Mouse (Mus musculus) cerebellum, adult 9-11 months (tissue): ENCODE data around the gene Cttnbp2nl.

Experiments used
- DNase-seq: peaks from one replicate; pipeline ENCODE4 v3.0.0; 2022

Cttnbp2nl gene

DNA sequence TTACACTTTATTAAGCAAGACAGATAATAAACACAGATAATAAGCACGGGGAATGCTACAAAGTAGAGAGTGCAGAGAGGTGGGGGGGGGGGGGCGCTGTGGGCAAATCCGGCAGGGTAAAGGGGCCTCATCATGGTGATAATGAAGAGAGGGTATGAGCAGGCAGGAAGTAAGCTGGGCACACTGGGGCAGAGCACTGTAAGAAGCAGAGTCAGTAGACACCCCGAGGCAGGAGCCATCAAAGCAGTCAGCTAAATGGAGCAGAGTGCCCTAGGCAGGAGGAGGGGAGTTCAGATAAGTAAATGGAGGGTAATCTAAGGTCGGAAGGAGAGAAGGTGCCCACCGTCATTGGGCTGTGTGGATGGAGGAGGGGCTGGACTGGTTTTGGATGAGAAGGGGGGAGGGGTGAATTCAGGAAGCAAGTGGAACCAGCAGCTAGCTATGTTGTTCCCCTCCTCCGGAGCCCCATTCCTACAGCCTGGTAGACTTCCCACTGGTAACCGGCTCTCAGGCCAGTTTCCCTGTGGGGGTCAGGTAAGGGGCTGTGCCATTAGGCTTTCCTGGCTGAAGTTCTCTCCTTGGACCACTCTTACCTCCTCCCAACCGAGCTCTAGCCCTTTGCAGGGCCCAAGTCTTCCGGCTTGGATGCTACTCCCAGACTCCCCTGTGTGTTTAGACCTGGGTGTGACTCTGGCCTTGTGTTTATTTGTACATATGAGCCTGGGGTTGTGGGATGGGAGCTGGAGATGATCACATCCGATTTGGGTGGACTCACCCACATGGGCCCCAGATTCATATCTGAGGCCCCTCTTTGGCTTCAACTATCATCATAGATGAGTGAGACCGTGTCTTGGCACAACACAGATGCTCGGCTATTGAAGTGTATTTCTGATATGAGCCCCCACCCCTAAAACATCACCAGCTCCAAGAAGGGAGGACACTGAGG, 89.3 kb downstream of the Cttnbp2nl start:
- no peak for DNase-seq

DNA sequence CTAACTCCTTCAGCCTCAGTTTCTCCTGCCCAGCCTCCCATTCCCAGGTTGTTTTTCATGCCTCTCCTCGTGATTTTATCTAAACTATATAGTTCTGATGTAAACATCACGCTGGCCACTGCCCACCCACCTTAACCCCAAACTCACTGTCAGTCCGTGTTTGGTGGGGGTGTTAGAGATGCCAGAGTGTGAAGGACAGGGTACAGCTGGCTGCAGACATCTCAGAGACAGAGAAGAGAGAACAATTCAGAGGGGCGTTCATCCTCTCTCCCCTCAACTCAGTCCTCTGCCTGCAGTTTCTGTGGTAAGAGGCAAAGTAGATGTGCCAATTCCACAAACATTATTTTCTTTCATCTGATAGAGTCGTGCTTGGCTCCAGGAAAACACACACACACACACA, 90.1 kb downstream of the Cttnbp2nl start:
- DNase-seq = no peak

DNA sequence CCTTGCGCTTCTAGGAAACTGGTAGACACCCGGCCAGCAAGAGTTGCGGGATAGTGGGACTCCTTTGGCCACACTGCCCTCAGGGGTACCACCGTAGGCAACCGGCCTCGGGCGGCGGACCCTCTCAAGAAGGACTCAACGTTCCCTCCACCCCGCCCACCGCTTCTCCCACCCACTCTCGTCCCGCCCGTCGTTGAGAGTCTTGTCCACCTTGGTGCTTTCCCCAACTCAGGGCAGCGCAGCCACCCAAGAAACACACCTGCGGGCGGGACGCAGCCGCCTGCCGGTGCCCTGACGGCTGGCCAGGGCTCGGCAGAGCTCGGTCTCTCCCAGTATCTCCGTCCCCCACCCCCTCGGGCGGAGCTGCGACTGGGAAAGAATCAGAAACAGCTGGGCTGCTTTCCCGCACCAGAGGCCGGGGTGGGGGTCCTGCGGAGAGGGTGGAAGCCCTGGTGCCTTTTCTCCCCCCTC, 90.8 kb downstream of the Cttnbp2nl start:
- DNase-seq = no peak

DNA sequence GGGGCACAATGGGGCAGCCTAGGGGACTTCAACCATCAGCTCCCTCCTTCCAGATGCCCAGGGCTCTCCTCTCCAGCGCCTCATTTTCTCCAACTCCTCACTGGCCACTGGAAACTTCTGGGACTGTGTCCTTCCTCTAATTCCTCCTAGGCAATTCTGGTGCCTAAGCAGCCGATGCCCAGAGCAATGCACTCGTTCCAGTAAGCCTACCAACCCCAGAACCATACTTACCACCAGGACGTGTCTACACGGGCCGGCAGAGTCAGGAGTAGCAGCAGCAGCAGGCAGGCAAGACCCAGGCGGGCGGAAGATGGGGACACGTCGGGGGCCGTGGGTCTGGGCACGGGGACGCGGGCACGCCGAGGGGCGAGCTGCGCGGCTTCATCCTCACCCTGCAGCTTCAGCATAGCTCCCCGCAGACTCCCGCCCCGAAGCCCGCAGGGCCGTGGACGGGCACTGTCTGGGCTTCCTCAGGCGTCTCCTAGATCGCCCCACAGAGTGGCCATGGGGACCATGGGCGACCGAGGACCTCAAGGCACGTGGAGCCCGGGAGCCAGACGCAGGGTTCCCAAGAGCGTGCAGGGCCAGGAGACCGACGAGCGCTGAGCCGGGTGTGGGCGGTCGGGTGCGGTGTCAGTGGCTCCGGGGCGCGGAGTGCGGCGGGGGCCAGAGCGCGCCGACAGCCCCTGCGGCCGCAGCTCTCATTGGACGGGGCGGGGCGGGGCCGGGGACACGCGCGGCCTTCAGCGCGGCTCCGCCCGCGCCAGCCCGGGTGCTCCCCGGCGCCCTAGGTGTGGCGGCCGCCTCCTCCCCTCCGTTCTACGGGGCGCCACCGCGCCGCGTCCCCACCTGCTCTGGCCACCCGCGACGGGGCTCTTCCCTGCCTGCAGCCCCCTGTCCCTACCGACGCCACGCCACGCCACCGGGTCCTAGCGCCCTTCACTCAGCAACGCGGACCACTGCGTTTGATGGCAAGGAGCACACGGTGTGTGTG, 91.6 kb downstream of the Cttnbp2nl start, which contains the start of gene Wnt2b:
Wnt2b (minus strand) TSS at position 856 of the 994 bp plus-strand sequence.
- DNase-seq = no peak

DNA sequence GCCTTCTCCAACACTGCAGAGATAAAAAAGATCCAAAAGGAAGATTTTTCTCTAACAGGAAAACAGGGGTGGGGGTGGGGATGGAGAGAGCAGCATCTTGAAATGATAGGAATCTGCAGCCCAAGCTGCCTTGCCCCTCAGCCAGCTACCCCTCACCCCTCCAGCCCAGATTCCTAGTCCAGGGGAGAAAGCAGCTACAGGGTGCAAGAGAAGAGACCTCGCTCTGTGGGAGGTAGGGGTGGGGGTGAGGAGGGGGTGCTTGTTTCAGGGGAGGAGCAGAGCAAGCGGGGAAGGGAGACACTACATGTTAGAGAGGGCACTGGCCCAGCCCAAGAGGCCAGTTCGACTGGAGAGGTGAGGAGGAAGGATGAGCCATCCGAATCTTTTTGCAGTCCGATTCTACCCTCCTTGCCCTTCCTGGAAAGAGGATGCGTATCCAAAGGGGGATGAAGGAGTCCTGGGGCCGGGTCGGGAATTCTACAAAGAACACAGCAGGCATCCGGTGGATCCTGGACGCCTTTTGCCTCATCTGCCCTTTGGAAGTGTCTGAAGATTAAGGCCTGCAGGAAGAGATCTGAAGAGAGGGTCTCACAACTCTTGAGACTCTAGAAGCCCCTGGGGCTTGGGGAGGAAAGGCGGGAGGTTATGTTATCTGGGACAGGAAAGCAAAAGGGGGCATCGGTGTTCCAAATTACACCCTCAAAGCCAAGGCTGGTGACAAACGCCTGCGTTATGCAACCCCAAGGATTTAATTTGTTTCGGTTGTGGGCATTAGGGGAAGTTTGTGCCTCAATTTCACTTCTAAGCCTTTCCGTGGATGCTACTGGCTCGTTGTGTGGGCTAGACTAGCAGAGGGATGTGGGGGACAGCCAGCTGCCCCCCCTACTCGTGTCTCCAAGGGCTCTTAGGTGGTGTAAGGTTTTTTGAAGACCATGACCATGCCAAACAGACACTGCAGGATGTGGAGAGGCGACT, 92.6 kb downstream of the Cttnbp2nl start:
- DNase-seq = no peak

DNA sequence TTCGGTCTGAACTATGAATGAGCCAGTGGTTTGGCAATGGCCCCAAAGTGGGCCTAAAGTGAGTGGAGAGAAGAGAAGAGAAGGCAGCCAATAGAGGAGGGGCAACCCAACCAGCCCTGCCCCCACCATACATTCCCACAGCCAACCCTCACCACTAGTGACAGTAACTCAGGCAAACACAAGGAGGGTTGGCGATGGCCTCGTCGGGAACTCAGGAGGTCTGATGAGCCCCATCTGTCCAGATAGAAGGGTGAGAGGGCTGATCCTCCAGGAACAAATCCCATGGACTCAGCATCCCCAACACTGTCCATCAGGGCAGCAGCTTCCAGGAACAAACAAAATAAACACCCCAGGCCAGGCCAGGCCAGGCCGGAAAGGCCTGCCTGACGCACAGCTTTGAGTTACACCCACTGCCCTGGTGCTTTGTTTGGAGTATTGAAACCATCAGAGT, 96.8 kb downstream of the Cttnbp2nl start:
- no peak for DNase-seq

DNA sequence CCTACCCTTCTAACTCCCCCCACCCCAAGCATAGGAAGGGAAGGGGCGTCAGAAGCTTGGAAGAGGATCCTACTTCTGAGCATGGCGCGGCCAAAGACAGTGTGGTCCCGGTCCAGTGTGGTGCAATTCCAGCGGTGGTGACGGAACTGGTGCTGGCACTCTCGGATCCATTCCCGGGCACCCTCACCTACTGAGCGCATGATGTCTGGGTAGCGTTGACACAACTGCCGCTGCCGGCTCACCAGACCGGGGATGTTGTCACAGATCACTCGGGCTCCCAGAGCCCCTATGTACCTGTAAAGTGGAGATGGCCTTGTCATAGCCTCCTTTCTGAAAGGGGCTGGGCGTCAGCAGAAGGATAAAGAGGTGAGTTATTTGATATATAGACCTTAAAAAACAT, 98.4 kb downstream of the Cttnbp2nl start:
- DNase-seq = no peak

DNA sequence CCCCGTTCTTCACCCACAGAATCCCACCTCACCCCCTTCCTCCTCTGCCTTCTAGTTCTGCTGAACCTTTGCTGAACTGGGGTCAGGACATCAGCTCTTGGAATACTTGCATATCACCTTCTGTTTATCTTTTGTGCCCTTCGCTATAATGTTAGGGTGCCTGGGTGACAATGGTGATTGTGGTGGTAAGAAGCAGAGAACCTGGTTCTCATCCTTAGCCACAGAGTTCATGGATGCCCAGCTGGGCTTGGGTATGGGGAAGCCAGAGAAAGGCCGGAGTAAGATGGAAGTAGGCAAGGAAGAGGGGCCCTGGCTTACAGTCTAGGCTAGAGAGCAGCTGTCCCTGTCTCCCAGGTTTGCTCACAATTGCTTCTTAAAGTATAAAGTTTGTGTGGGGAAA, 98.8 kb downstream of the Cttnbp2nl start:
- no peak for DNase-seq

DNA sequence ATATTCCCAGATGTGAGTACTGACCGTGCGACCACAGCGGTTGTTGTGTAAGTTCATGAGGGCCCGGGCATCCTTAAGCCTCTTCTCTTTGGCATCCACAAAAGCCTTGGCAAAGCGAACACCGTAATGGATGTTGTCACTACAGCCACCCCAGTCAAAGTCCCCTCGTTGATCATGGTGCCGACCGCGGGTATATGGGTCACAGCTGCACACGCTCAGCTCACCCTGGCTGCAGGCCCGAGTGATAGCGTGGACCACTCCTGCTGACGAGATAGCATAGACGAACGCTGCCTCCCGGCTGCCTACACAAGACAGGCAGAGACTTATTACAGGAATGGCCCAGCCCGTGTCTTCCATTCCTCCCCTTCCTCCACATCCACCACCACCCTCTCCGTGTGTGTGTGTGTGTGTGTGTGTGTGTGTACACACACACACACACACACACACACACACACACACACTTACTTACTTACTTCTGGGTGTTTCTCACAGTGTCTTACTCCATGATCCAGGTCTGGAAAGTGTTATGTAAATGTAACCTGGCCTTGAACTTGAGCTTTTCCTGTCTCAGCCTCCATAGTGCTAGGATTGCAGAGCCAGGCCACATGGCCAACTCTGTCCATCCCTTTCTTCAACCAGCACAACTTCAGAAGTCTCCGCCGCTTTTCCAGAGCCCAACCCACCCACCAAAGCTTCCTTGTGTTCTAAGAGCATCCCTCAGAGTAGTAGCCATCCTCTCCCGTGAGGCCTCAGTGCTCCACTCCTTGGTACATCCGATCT, 99.9 kb downstream of the Cttnbp2nl start:
- DNase-seq = no peak
